Mouse (Mus musculus): ENCODE measurements around the gene Lca5l. TPM values are rescaled to one million over a fixed set of nuclear protein-coding genes. Genes with fewer than 3 reads are reported as not detected.

The Lca5l gene
- polyA plus RNA-seq, 1 experiment from 2014 or later: 2.7 TPM

GRCm38 (mm10) chr16:96173648-96174047, 18.4 kb downstream of the Lca5l start:
- no peaks in the 10 kb centered on the region for H3K27me3 ChIP-seq
- ChIA-PET POLR2A (no interaction called here), CTCF (no interaction called here)
- ATAC-seq (no peak), DNase-seq (ENCODE audit: low read depth, low spot score) (no peak)
- no peak for TF ChIP-seq CTCF (IDR thresholded peaks at IDR 0.05)
- in situ Hi-C loops (cut with MboI; ENCODE audit: low pct_unique_long_range_greater_than_20kb): no loop called here

- ATAC-seq (no peak), DNase-seq (ENCODE audit: low read depth, low spot score) (no peak)
- ChIA-PET POLR2A (no interaction called here), CTCF (no interaction called here)
- H3K27me3 ChIP-seq: no peaks in the 10 kb centered on the region
- in situ Hi-C loops (cut with MboI; ENCODE audit: low pct_unique_long_range_greater_than_20kb): no loop called here
- no peak for TF ChIP-seq CTCF (IDR thresholded peaks at IDR 0.05)
Measured at GRCm38 (mm10) chr16:96168837-96169236, 23.2 kb downstream of the Lca5l start.

- in situ Hi-C loops (cut with MboI; ENCODE audit: low pct_unique_long_range_greater_than_20kb): no loop called here
- ChIA-PET CTCF (interaction anchor here (1.2 kb wide), 1 partner anchor 10 kb away, joined by 3 read pairs; no protein-coding TSS in a partner anchor), POLR2A (no interaction called here)
- no peak for TF ChIP-seq CTCF (IDR thresholded peaks at IDR 0.05)
- H3K27me3 ChIP-seq: no peaks in the 10 kb centered on the region
- ATAC-seq: no peak
- no peak for DNase-seq (ENCODE audit: low read depth, low spot score)
Measured at GRCm38 (mm10) chr16:96165723-96166264, 26.3 kb downstream of the Lca5l start.

GRCm38 (mm10) chr16:96161336-96161735, 30.7 kb downstream of the Lca5l start:
- H3K27me3 ChIP-seq: no peaks in the 10 kb centered on the region
- TF ChIP-seq CTCF (IDR thresholded peaks at IDR 0.05): no peak
- DNase-seq (ENCODE audit: low read depth, low spot score) (no peak), ATAC-seq (no peak)
- ChIA-PET CTCF (interaction anchor here (1.2 to 1.8 kb wide), 2 partner anchors 10 to 30 kb away, joined by 4 to 5 read pairs; partner anchors contain the start of gene Lca5l), POLR2A (no interaction called here)
- in situ Hi-C loops (cut with MboI; ENCODE audit: low pct_unique_long_range_greater_than_20kb): no loop called here

GRCm38 (mm10) chr16:96160927-96161326, 31.1 kb downstream of the Lca5l start:
- POLR2A ChIA-PET: no interaction called here
- DNase-seq (ENCODE audit: low read depth, low spot score) (no peak), ATAC-seq (no peak)
- H3K27me3 ChIP-seq: no peaks in the 10 kb centered on the region
- TF ChIP-seq CTCF (IDR thresholded peaks at IDR 0.05): no peak
- CTCF ChIA-PET: interaction anchor here (1.2 to 1.8 kb wide), 2 partner anchors 9 to 31 kb away, joined by 4 to 5 read pairs; partner anchors contain the start of gene Lca5l
- in situ Hi-C loops (cut with MboI; ENCODE audit: low pct_unique_long_range_greater_than_20kb): no loop called here

- POLR2A ChIA-PET: no interaction called here
- CTCF ChIA-PET: interaction anchor here (1.2 kb wide), 1 partner anchor 32 kb away, joined by 4 read pairs; the partner anchor contains the start of gene Lca5l
- ATAC-seq (no peak), DNase-seq (ENCODE audit: low read depth, low spot score) (no peak)
- no peaks in the 10 kb centered on the region for H3K27me3 ChIP-seq
- no peak for TF ChIP-seq CTCF (IDR thresholded peaks at IDR 0.05)
- in situ Hi-C loops (cut with MboI; ENCODE audit: low pct_unique_long_range_greater_than_20kb): no loop called here
Measured at GRCm38 (mm10) chr16:96159794-96160346, 32.2 kb downstream of the Lca5l start.

DNA sequence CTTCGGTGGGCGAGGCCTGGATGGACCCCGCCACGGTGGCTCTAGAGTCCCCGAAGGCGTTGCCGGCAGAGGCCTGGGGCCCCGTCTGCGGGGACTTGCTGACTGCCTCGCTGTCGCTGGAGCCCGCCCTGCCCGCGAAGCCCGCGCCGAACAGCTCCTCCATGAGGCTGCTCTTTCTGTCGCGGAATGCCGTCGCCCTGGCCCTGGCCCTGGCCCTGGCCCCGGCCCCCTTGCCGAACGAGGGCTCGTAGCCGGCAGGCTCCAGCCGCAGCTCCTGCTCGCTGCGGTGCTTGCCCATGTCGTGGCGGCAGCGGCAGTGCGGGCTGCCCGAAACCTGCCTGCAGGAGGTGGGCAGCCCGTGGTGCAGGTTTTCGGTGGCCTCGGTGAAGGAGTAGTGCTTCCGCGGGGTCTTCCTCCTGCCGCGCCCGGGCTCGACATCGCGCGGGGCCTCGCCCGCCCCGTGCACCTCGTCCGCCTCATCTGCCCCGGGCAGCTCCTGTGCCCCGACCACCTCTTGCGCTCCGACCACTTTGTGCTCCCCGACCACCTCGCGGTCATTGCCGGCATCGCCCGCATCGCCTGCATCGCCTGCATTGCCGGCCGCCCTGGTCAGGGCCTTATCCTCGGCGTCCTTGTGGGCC, 32.9 kb downstream of the Lca5l start:
- no peaks in the 10 kb centered on the region for H3K27me3 ChIP-seq
- DNase-seq (ENCODE audit: low read depth, low spot score) (no peak), ATAC-seq (no peak)
- in situ Hi-C loops (cut with MboI; ENCODE audit: low pct_unique_long_range_greater_than_20kb): no loop called here
- POLR2A ChIA-PET: no interaction called here
- CTCF ChIA-PET: no interaction called here
- no peak for TF ChIP-seq CTCF (IDR thresholded peaks at IDR 0.05)

DNA sequence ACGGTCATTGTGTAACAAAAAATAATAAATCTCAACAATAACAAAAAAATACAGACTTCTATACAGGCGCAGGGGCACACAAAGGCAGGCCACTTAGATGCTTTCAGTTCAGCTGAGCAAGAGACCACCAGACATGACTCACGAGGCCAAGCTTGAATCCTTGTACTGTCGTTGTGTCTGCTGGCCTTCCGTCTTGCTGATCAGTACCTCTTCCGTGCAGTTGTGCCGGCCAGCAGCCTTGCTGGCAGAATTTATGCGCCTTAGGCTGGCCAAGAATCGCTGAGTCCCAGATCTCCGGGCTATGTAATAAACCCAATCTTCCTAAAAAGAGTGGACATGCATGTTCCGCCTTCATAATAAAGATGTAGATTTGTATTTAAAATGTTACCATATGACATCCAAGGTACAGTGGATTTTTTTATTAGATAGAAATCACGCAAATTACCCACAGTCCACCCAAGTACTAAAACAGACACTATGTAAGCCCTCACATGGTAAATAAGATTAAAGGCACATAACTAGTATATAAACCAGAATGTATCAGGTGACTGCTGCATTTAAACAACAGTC, 33.5 kb downstream of the Lca5l start:
- H3K27me3 ChIP-seq: no peaks in the 10 kb centered on the region
- in situ Hi-C loops (cut with MboI; ENCODE audit: low pct_unique_long_range_greater_than_20kb): no loop called here
- no peak for TF ChIP-seq CTCF (IDR thresholded peaks at IDR 0.05)
- POLR2A ChIA-PET: no interaction called here
- ATAC-seq: no peak
- no peak for DNase-seq (ENCODE audit: low read depth, low spot score)
- CTCF ChIA-PET: no interaction called here

GRCm38 (mm10) chr16:96157171-96157570, 34.9 kb downstream of the Lca5l start:
- DNase-seq (ENCODE audit: low read depth, low spot score) (no peak), ATAC-seq (no peak)
- TF ChIP-seq CTCF (IDR thresholded peaks at IDR 0.05): no peak
- no peaks in the 10 kb centered on the region for H3K27me3 ChIP-seq
- in situ Hi-C loops (cut with MboI; ENCODE audit: low pct_unique_long_range_greater_than_20kb): no loop called here
- ChIA-PET POLR2A (no interaction called here), CTCF (interaction anchor here (0.9 kb wide), 1 partner anchor 260 kb away, joined by 3 read pairs; no protein-coding TSS in a partner anchor)

GRCm38 (mm10) chr16:96156019-96156418, 36.1 kb downstream of the Lca5l start:
- CTCF ChIA-PET: no interaction called here
- DNase-seq (ENCODE audit: low read depth, low spot score): no peak
- no peak for ATAC-seq
- POLR2A ChIA-PET: no interaction called here
- in situ Hi-C loops (cut with MboI; ENCODE audit: low pct_unique_long_range_greater_than_20kb): no loop called here
- TF ChIP-seq CTCF (IDR thresholded peaks at IDR 0.05): no peak
- no peaks in the 10 kb centered on the region for H3K27me3 ChIP-seq

GRCm38 (mm10) chr16:96154476-96154875, 37.6 kb downstream of the Lca5l start:
- H3K27me3 ChIP-seq: no peaks in the 10 kb centered on the region
- DNase-seq (ENCODE audit: low read depth, low spot score): no peak
- in situ Hi-C loops (cut with MboI; ENCODE audit: low pct_unique_long_range_greater_than_20kb): no loop called here
- TF ChIP-seq CTCF (IDR thresholded peaks at IDR 0.05): no peak
- POLR2A ChIA-PET: no interaction called here
- CTCF ChIA-PET: no interaction called here
- ATAC-seq: no peak
